Mouse (Mus musculus) kidney, postnatal 4 days (tissue): ENCODE results near the gene Atraid.

Source experiments
- DNase-seq, 2 experiments: peaks; one replicate each; pipeline ENCODE4 v3.0.0; 2021; ENCODE audit warnings: mixed read lengths in 2 of 2

Atraid gene

GRCm38 (mm10) chr5:31094799-31095691, 46.9 kb downstream of the Atraid start:
- DNase-seq: peak; percentile 59 to 76

- DNase-seq: no peak
Observed at GRCm38 (mm10) chr5:31095711-31096480, 47.8 kb downstream of the Atraid start.
